19 mouse cellular contexts compared by ENCODE assay signal in genomic region chr10:95850504-95850903, GRCm38 (mm10). TPM values are rescaled to one million over a fixed set of nuclear protein-coding genes. Genes with fewer than 3 reads are reported as not detected.
DNase-seq lines count a peak whose midpoint lies in the region; ATAC-seq and TF ChIP-seq lines count a peak whose summit lies in the region.
"Had no signal": no experiment of that assay in that cellular context is flagged by ENCODE, and none has a peak within 500 bp of the region (broad histone marks: within the 10 kb centered on the region; RNA-seq: fewer than 3 reads in every experiment).

No protein-coding gene starts in this region.

- H3K4me1 ChIP-seq in kidney, embryonic 14.5 days (ENCODE audit: control insufficient read depth, insufficient read depth, low read length) = no peaks in the 10 kb centered on the region
- H3K4me1 ChIP-seq in lung, adult 2 months (ENCODE audit: control insufficient read depth, insufficient read depth, low read length) = no peaks in the 10 kb centered on the region
- no peaks in the 10 kb centered on the region for H3K4me1 ChIP-seq in small intestine, adult 2 months (ENCODE audit: control insufficient read depth, insufficient read depth, insufficient read length, low read length)
- H3K4me1 ChIP-seq: forebrain, embryonic 15.5 days; lung, embryonic 15.5 days; midbrain, embryonic 10.5 days had no signal

- no peak for ATAC-seq in kidney, embryonic 14.5 days (ENCODE audit: low FRiP score, low TSS enrichment)
- ATAC-seq: forebrain, embryonic 15.5 days had no signal

- no peak for TF ChIP-seq POLR2A in lung, adult 2 months (IDR thresholded peaks at IDR 0.05; ENCODE audit: borderline replicate concordance, extremely low read depth, low read depth, low read length)
- no peak for TF ChIP-seq POLR2A in small intestine, adult 2 months (IDR thresholded peaks at IDR 0.05; ENCODE audit: low read depth, low read length)

- peak; percentile 8 for DNase-seq in adrenal gland, postnatal 10 days
- DNase-seq in adrenal gland, adult 2 months = no peak
- peak; percentile 40 for DNase-seq in kidney, adult 9 months
- DNase-seq in lung, postnatal 36 days = peak; percentile 38
- DNase-seq in lung, adult 2 months = no peak
- DNase-seq in frontal cortex, postnatal 14 days (ENCODE audit: low spot score in 2 of 2) = no peak
- DNase-seq: cerebellum, adult 8-10 months; heart, postnatal 36 days; retina, postnatal 1 day; thymus, postnatal 25 days had no signal

- H3K4me3 ChIP-seq in kidney, embryonic 14.5 days (ENCODE audit: low read length) = no peak overlapping the region
- no peak overlapping the region for H3K4me3 ChIP-seq in lung, adult 2 months (replicated peaks; ENCODE audit: extremely low read depth, low read depth, low read length)
- no peak overlapping the region for H3K4me3 ChIP-seq in small intestine, adult 2 months (ENCODE audit: low read depth, low read length)
- H3K4me3 ChIP-seq: forebrain, embryonic 15.5 days; lung, embryonic 15.5 days; midbrain, embryonic 10.5 days had no signal

- no peak overlapping the region for H3K27ac ChIP-seq in kidney, embryonic 14.5 days (ENCODE audit: low read depth, low read length)
- H3K27ac ChIP-seq in small intestine, adult 2 months (ENCODE audit: insufficient read depth, low read depth, low read length) = peak overlapping the region; percentile 23; the same call in 1 of the 2 replicates
- H3K27ac ChIP-seq: forebrain, embryonic 15.5 days; lung, embryonic 15.5 days; midbrain, embryonic 10.5 days had no signal

- no peaks in the 10 kb centered on the region for H3K9me3 ChIP-seq in kidney, embryonic 14.5 days (ENCODE audit: control insufficient read depth, low read length)
- H3K9me3 ChIP-seq: forebrain, embryonic 15.5 days; lung, embryonic 15.5 days; midbrain, embryonic 10.5 days had no signal

- H3K9ac ChIP-seq in kidney, embryonic 14.5 days (ENCODE audit: low read depth, low read length) = no peak overlapping the region
- H3K9ac ChIP-seq: forebrain, embryonic 15.5 days; lung, embryonic 15.5 days had no signal

- H3K4me2 ChIP-seq in kidney, embryonic 14.5 days (replicated peaks; ENCODE audit: low read depth, low read length) = no peak overlapping the region
- H3K4me2 ChIP-seq: forebrain, embryonic 15.5 days; liver, embryonic 11.5 days; lung, embryonic 15.5 days had no signal

- no peak for TF ChIP-seq CTCF in lung, adult 2 months (IDR thresholded peaks at IDR 0.05; ENCODE audit: insufficient read depth, low read length)
- no peak for TF ChIP-seq CTCF in small intestine, adult 2 months (IDR thresholded peaks at IDR 0.05; ENCODE audit: extremely low read depth, insufficient read length, insufficient replicate concordance, low read depth, low read length)

- 85% methylated on average over 3 of the region's 3 CpGs for WGBS in kidney, embryonic 14.5 days
- 63% methylated on average over 3 of the region's 3 CpGs for WGBS in lung, adult 2 months
- 20% methylated on average over 3 of the region's 3 CpGs for WGBS in small intestine, adult 2 months

- no peaks in the 10 kb centered on the region for H3K27me3 ChIP-seq in kidney, embryonic 14.5 days (ENCODE audit: control insufficient read depth, insufficient read depth, low read length)
- H3K27me3 ChIP-seq in small intestine, adult 2 months (ENCODE audit: control insufficient read depth, insufficient read depth, low read length) = no peaks in the 10 kb centered on the region
- H3K27me3 ChIP-seq: forebrain, embryonic 15.5 days; lung, embryonic 15.5 days had no signal

- no peaks in the 10 kb centered on the region for H3K36me3 ChIP-seq in kidney, embryonic 14.5 days (ENCODE audit: control insufficient read depth, insufficient read depth, low read length)
- H3K36me3 ChIP-seq in small intestine, adult 2 months (ENCODE audit: control insufficient read depth, insufficient read depth, low read length) = no peaks in the 10 kb centered on the region
- H3K36me3 ChIP-seq: forebrain, embryonic 15.5 days; lung, embryonic 15.5 days; midbrain, embryonic 10.5 days had no signal

RNA-seq across cellular contexts. Expression of gene Gm33543, which starts 7.8 kb away (rescaled TPM):
- 1 to 10 TPM; 1.1 to 2.2 TPM for total RNA-seq in adrenal gland, postnatal 10 days (2021)
- total RNA-seq in adrenal gland, adult 2 months (2021) = not detected
- polyA plus RNA-seq in adrenal gland, adult 2 months (2012; rRNA removed) = not detected in 2 replicates
- not detected in 2 replicates for polyA plus RNA-seq in kidney, embryonic 14.5 days (2014; fragmentation: Nextera tagmentation; extraction: Ambion mirVana)
- 0.15 TPM in 1 of 2 replicates, not detected in the other for polyA plus RNA-seq in lung, adult 2 months (2012; rRNA removed)
- polyA plus RNA-seq in small intestine, adult 2 months (2012; rRNA removed) = not detected in 2 replicates
- total RNA-seq: layer of hippocampus, adult 8-10 months had no signal
- polyA plus RNA-seq: forebrain, embryonic 15.5 days; liver, embryonic 11.5 days; lung, embryonic 15.5 days; midbrain, embryonic 10.5 days; neural tube, embryonic 14.5 days; spleen, adult 2 months had no signal

Comparison
In these comparisons a context has a peak if more than half of its experiments do, and no peak if none do; other contexts are left out.
1. DNase-seq: peak in adrenal gland, postnatal 10 days (single experiment), kidney, adult 9 months (single experiment) and lung, postnatal 36 days (single experiment); none in adrenal gland, adult 2 months (single experiment), lung, adult 2 months (single experiment) and frontal cortex, postnatal 14 days (0 of 2).